Mouse (Mus musculus) megakaryocyte, embryonic 14.5 days (primary cell): ENCODE measurements at regions not wholly inside any gene's neighbourhood (a gene's known extent, or its start where the extent isn't known, plus 50 kb on each side); places are given as distances from the start of the nearest gene placed in this dataset.
"Not testable (repeated sequence)": the region's sequence is repeated elsewhere in the genome, so short reads cannot be mapped to it uniquely, and the experiment has no call there.

Experiments
- H3K27me3 ChIP-seq: replicated peaks from 2 replicates; pipeline ENCODE3; 2012; ENCODE audit warnings: inconsistent platforms
- H3K36me3 ChIP-seq: replicated peaks from 2 replicates; pipeline ENCODE3; 2012; ENCODE audit warnings: low read length, inconsistent platforms, mixed read lengths
- H3K4me1 ChIP-seq: 2 replicates; pipeline ENCODE4 v1.6.1; 2012; ENCODE audit warnings: inconsistent platforms
- H3K4me3 ChIP-seq: replicated peaks from 2 replicates; pipeline ENCODE3; 2012; ENCODE audit warnings: moderate library complexity, mild to moderate bottlenecking, inconsistent platforms
- H3K9me3 ChIP-seq: 2 replicates; pipeline ENCODE4 v1.6.1; 2012; ENCODE audit warnings: inconsistent platforms
- FLI1 ChIP-seq: IDR thresholded peaks from 2 replicates; pipeline ENCODE4 v1.6.1; 2012; ENCODE audit warnings: low read length, inconsistent platforms, mixed read lengths
- GATA1 ChIP-seq: IDR thresholded peaks from 3 replicates; pipeline ENCODE4 v1.6.1; 2012; ENCODE audit warnings: mixed read lengths, low read length, inconsistent platforms, borderline replicate concordance

DNA sequence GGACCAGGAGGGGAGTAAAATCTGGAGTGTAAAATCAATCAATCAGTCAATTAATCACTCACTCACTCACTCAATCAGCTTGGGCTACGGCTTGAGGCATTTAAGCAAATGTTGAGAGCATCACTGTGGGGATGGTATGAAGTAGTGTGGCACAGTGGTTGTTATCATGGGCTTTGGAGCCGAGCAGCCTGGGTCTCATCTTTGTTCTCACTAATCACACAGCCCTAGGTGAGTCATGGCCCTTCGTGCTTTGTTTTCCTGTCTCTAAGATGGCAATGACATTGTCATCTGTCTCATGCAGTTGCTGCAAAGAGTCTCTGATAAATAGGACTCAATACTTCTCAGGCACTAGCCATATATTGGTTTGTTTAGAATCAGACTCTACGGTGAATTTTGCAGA is 112.9 kb downstream of the Sst start:
- TF ChIP-seq FLI1, result no peak
- H3K4me1 ChIP-seq, result no peaks in the 10 kb centered on the region
- H3K36me3 ChIP-seq, result no peaks in the 10 kb centered on the region
- no peak overlapping the region for H3K4me3 ChIP-seq
- 0 out of 2 replicates have a peak, but pooled peaks cover 12% of the 10 kb centered on the region for H3K9me3 ChIP-seq
- H3K27me3 ChIP-seq, result no peaks in the 10 kb centered on the region

GRCm38 (mm10) chr16:23777041-23777440 is 113.7 kb downstream of the Sst start:
- H3K4me1 ChIP-seq, result no peaks in the 10 kb centered on the region
- H3K27me3 ChIP-seq, result no peaks in the 10 kb centered on the region
- H3K4me3 ChIP-seq, result no peak overlapping the region
- H3K9me3 ChIP-seq, result 0 out of 2 replicates have a peak, but pooled peaks cover 12% of the 10 kb centered on the region
- TF ChIP-seq FLI1 (no peak), GATA1 (no peak)
- no peaks in the 10 kb centered on the region for H3K36me3 ChIP-seq

DNA sequence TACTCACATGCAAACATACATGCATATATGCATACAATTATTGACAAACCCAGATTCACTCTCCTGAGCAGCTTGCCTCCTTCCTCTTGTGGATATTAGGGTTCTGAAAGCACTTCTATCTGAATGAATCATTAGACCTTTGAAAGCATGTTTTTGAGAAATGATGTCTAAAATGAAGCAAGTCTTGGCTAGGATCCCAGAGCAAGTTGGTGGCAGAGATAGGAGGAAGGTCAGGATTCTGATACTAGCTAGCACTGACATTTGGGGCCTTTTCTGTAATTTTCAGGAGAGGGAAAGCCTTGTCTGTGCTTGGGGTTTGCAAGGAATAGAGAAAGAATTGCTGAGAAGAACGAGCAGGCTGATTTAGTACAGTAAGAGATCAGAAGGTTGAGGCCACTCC is 114.3 kb downstream of the Sst start:
- Histone ChIP-seq H3K4me3 (no peak overlapping the region), H3K4me1 (no peaks in the 10 kb centered on the region), H3K27me3 (no peaks in the 10 kb centered on the region), H3K9me3 (0 out of 2 replicates have a peak, but pooled peaks cover 12% of the 10 kb centered on the region), H3K36me3 (no peaks in the 10 kb centered on the region)
- no peak for TF ChIP-seq FLI1
- TF ChIP-seq GATA1, result no peak

GRCm38 (mm10) chr16:23758136-23758812 is 132.5 kb downstream of the Sst start:
- Histone ChIP-seq H3K27me3 (no peaks in the 10 kb centered on the region), H3K4me3 (no peak overlapping the region), H3K4me1 (no peaks in the 10 kb centered on the region), H3K36me3 (no peaks in the 10 kb centered on the region), H3K9me3 (no peaks in the 10 kb centered on the region)
- TF ChIP-seq GATA1 (no peak), FLI1 (no peak)

- Histone ChIP-seq H3K4me1 (no peaks in the 10 kb centered on the region), H3K36me3 (no peaks in the 10 kb centered on the region), H3K9me3 (no peaks in the 10 kb centered on the region), H3K27me3 (no peaks in the 10 kb centered on the region), H3K4me3 (no peak overlapping the region)
- TF ChIP-seq GATA1, result no peak
- no peak for TF ChIP-seq FLI1
Measured at GRCm38 (mm10) chr16:23737026-23737425, 153.7 kb downstream of the Sst start.

DNA sequence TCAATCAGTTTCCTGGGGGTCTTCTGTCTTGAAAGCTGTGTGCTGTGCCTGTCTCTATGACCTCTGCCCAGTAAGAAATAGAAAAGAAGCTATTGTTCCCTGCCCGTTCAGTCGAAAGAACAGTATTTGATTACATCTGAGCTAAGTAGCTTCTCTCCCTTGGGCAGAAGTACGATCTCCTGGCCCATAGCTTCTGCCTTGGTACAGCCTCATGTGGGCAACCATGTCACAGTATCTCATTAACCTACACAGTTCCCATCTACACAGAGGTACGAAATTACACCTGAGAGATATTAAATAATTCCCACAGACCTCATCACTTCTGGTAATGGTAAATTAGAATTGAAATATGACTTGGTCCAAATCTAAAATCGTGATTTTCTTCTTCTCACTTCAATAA is 155.0 kb downstream of the Sst start:
- TF ChIP-seq FLI1, result no peak
- TF ChIP-seq GATA1, result no peak
- Histone ChIP-seq H3K4me1 (no peaks in the 10 kb centered on the region), H3K36me3 (no peaks in the 10 kb centered on the region), H3K27me3 (no peaks in the 10 kb centered on the region), H3K4me3 (no peak overlapping the region), H3K9me3 (no peaks in the 10 kb centered on the region)

GRCm38 (mm10) chr16:23726562-23726961 is 164.2 kb downstream of the Sst start:
- TF ChIP-seq FLI1 (no peak), GATA1 (no peak)
- H3K36me3 ChIP-seq, result no peaks in the 10 kb centered on the region
- H3K4me1 ChIP-seq, result no peaks in the 10 kb centered on the region
- H3K4me3 ChIP-seq, result no peak overlapping the region
- no peaks in the 10 kb centered on the region for H3K9me3 ChIP-seq
- H3K27me3 ChIP-seq, result no peaks in the 10 kb centered on the region

GRCm38 (mm10) chr16:23721745-23722144 is 169.0 kb downstream of the Sst start:
- Histone ChIP-seq H3K4me1 (no peaks in the 10 kb centered on the region), H3K36me3 (no peaks in the 10 kb centered on the region), H3K4me3 (no peak overlapping the region), H3K9me3 (peaks cover 9% of the 10 kb centered on the region; the same call in 1 of the 2 replicates), H3K27me3 (no peaks in the 10 kb centered on the region)
- no peak for TF ChIP-seq FLI1
- no peak for TF ChIP-seq GATA1

DNA sequence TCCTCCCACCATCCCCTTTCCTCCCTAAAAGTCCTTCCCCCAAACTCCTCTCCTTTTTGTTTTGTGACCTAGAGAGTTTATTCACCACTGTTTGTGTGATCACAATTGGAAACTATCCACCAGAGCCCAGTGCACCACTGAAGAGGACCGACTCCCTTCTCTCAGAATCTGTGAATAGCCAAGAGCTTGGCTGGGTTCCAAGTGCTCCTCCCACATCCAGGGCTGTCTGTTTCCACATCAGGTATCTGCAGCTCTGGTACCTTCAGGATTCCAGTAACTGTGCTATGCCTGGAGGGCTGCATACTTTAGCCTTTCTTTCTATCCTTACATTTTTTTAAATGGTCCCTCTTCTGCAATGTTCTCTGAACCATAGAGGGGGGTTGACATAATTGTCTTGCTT is 180.5 kb upstream of the Masp1 start:
- Histone ChIP-seq H3K36me3 (no peaks in the 10 kb centered on the region), H3K4me1 (no peaks in the 10 kb centered on the region), H3K9me3 (peaks cover 8% of the 10 kb centered on the region), H3K4me3 (no peak overlapping the region), H3K27me3 (no peaks in the 10 kb centered on the region)
- TF ChIP-seq GATA1, result no peak
- TF ChIP-seq FLI1, result no peak

DNA sequence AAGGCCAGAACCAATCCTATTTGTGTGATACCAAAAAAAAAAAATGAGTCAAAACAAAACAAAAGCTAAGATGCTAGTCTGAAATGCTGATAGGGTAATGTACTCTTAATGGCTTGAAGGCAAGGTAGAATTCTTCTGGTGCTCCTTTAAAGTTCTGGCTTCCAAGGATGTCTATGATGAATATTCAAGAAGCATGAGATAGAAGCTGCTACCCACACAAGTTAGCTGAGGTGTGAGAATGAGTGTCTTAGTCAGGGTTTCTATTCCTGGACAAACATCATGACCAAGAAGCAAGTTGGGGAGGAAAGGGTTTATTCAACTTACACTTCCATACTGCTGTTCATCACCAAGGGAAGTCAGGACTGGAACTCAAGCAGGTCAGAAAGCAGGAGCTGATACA is 173.6 kb upstream of the Masp1 start:
- H3K9me3 ChIP-seq, result peaks cover 20% of the 10 kb centered on the region
- H3K4me3 ChIP-seq, H3K27me3 ChIP-seq, H3K4me1 ChIP-seq, H3K36me3 ChIP-seq: not testable (repeated sequence)

GRCm38 (mm10) chr16:23690061-23690460 is 169.4 kb upstream of the Masp1 start:
- no peaks in the 10 kb centered on the region for H3K36me3 ChIP-seq
- TF ChIP-seq GATA1 (no peak), FLI1 (no peak)
- H3K4me1 ChIP-seq, result no peaks in the 10 kb centered on the region; the same call in 1 of the 2 replicates
- no peak overlapping the region for H3K4me3 ChIP-seq
- H3K9me3 ChIP-seq, result peaks cover 15% of the 10 kb centered on the region; the same call in 1 of the 2 replicates
- no peaks in the 10 kb centered on the region for H3K27me3 ChIP-seq
